Mouse (Mus musculus): Measurements from ENCODE around the gene Acsm3. TPM values are rescaled to one million over a fixed set of nuclear protein-coding genes. Genes with fewer than 3 reads are reported as not detected.
A peak's percentile ranks its signal among the peaks of the same experiment; 100 is the strongest.
"Not testable (repeated sequence)": the region's sequence is repeated elsewhere in the genome, so short reads cannot be mapped to it uniquely, and the experiment has no call there.

Gene Acsm3
- 10 to 100 TPM; 41.2 to 49.2 TPM for total RNA-seq (2021)
- long read RNA-seq, experiment 1, transcript Acsm3-203 (15 exons, 2,557 nt), result major isoform, 5 of 12 reads
- long read RNA-seq, experiment 1, partial matches to known transcripts, result 2 of 12 reads
- long read RNA-seq, experiment 1, other reads (novel, unspliced or antisense), result 2 of 12 reads
- long read RNA-seq, experiment 2, transcript Acsm3-203 (15 exons, 2,557 nt), result major isoform, 33 of 75 reads
- long read RNA-seq, experiment 2, transcript Acsm3-201 (15 exons, 2,651 nt), result minor isoform, 21 of 75 reads
- long read RNA-seq, experiment 2, partial matches to known transcripts, result 1 of 75 reads
- long read RNA-seq, experiment 2, other reads (novel, unspliced or antisense), result 15 of 75 reads

DNA sequence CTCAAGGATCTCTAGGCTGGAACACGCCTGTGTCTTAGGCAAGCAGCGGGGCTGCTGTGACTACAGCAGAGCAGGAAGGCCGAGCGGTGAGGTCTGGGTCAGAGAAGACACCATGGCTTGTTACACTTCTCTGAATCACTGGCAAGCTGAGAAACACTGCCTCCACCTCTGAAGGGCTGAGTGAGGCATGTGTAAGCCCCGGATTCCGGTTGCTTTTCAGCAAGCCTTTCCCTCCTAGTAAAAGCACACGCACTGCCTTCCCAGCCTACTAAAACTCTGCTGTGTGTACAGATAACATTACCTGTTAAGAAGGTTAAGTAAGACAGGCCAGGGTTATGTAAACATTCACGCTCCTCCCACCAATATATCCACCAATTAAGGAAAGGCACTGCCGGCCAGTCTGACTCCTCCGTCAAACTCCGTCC lies at the start of gene Acsm3:
Acsm3 (plus strand) TSS at position 397 of the 425 bp plus-strand sequence.
- peak in 1 of 2 experiments; percentile 21 for DNase-seq (ENCODE audit: low spot score in 2 of 2)

DNA sequence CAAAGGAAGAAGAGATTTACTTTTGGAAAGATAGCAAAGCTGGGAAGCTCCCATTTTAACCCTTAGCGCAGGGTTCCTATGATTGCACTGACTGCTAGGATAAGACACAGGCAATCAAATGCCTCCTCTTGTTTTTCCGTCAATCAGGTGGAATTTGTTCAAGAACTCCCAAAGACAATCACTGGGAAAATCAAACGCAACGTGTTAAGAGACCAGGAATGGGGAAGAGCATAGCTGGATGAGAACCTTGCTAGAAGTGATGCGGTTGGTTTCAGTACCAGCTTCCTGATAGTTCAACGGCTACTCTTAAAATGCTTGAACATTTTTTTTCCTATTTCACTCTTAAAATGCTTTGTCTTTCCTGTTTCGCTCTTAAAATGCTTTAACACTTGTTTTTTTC lies 46.6 kb upstream of the Acsm3 start:
- DNase-seq (ENCODE audit: low spot score in 2 of 2), result no peak

DNA sequence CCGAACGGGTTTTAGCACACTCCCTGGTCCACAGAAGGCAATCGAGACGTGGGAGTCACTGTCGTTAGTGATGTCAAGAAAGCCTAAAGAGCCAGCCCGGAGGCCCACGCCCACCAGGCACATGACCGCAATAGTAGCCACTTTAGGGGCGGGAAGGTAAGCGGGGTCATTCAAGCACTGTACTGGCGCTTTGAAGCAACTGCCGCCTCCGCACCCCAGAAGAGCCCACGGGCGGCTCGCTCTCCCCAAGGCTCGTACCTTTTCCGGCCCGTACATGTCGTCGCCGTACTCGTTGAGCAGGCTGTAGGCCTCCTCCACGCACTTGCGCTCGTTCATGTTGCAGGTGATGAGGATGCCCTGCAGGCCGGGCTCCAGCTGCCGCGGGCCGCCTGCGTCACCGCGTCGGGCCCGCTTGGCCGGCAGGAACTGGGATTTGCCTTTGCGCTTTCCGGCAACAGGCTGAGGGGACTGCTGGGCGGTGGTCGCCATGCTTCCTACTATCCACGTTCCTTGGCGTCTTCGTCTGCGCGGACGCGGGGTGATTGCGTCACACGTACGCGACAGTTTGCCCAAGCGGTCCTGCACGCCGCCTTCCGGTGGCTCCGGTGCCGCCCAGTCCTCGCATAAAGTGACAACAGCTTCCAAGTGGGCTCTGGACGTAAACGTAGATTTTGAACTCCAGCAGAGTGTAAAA lies 40.3 kb upstream of the Acsm3 start, which contains the start of gene Thumpd1:
Thumpd1 (minus strand) TSS at position 546 of the 694 bp plus-strand sequence.
- DNase-seq (ENCODE audit: low spot score in 2 of 2), result peak; percentile 93 to 95

DNA sequence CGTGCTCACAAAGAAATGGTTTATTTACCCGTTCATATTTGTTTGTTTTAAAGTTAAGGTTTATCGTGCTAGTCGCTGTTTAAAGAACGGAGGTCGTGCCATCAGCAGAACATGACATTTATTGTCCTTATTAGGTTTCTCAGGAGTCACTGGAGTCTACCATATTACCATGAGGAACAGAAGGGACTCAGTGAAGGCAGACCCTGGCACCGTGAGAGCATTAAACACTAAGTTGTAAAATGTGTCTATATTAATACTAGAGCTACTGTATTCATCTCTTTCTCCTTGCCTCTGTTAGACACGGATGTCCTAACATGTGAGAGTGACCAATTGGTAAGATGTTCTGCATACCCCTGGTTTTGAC lies 39.8 kb upstream of the Acsm3 start:
- no peak for DNase-seq (ENCODE audit: low spot score in 2 of 2)

DNA sequence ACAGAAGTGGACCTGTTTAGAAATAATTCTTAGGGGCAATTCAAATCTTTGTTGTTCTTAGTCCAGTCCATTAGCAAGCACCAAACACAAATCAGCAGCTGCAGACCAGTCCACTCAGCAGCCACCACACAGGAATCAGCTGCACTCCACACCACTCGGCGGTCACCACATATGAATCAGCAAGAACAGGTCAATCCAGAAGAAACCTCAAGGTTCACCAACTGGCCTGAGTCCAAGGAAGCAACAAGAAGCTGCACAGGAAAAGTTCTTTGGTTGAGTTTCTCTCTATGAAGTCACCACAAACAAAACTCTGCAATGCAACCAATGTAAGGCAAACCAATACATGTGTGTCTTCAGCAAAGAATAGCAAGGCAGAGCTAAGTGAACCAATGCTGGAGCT lies 33.1 kb upstream of the Acsm3 start:
- DNase-seq (ENCODE audit: low spot score in 2 of 2), result no peak

DNA sequence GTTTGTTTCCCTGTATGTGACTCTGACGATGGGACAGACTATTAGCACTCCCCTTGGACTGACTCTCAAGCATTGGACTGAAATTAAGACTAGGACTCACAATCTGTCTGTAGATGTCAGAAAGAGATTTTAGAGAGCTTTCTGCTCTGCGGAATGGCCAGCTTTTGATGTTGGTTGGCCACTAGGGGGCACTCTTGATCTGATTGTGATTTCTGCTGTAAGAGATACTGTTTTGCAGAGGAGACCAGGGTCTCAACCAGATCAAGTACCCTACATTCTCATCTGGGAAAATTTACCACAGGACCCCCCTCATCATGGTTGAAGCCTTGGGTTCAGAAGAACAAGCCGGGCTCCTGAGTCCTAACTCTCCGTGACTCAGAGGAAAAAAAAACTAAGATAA lies 29.5 kb upstream of the Acsm3 start:
- DNase-seq (ENCODE audit: low spot score in 2 of 2), result peak in 1 of 2 experiments; percentile 18

DNA sequence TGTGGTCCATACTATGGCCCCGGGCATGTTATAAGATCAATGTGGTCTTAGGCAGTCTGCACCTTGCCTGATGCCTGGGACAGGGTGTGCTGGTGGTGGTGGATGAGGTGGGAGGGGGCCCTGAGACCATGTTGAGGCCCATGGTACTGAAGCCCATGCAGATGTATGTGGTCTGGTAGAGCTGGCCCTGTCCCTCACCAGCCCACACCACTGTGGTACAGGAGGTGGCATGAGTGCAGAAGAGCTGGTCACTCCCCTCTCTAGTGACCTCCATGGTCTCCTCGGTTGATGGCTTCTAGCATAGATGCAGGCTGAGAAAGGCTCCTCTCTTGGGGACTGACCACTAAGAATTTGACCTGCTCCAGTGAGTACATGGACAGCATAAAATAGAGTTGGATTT lies 21.8 kb upstream of the Acsm3 start:
- DNase-seq (ENCODE audit: low spot score in 2 of 2), result no peak

DNA sequence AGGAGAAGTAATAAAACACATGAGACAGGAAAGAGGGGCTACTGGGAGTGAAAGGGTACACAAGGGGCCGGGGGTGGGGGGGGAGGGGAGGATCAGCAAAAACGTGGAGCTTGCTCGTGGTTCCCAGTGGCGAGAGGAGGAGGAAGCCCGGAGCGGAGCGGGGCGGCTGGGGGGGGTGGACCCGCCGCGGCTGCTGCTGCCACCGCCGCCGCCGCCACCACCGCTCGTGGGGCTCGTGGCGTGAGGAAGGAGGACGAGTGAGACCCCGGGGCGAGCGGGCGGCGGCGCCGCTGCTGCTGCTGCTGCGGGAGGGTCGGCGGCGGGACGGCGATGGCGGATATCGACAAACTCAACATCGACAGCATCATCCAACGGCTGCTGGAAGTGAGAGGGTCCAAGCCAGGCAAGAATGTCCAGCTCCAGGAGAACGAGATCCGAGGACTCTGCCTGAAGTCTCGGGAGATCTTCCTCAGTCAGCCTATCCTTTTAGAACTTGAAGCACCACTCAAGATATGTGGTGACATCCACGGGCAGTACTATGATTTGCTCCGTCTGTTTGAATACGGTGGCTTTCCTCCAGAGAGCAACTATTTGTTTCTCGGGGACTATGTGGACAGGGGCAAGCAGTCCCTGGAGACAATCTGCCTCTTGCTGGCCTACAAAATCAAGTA lies 20.8 kb upstream of the Acsm3 start:
- DNase-seq (ENCODE audit: low spot score in 2 of 2), result not testable (repeated sequence)

DNA sequence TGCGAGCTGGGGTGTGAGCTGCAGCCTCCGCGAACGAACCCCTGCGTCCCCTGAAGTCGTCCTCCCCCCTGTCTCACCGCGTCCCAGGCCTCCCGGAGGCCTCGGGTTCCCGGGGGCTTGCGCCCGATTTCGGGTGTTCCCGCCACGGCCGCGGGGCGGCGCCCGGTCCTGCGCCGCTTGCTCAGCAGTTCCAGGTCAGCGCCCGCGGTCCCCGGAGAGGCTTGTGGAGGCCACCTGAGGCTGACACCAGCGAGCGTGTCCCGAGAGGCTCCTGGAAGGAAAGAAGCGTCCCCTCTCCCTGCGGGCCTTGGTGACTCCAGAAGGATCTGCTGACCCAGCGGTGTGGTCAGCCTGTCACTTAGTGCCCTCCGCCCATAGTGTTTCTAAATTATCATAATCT lies 16.4 kb upstream of the Acsm3 start:
- no peak for DNase-seq (ENCODE audit: low spot score in 2 of 2)

DNA sequence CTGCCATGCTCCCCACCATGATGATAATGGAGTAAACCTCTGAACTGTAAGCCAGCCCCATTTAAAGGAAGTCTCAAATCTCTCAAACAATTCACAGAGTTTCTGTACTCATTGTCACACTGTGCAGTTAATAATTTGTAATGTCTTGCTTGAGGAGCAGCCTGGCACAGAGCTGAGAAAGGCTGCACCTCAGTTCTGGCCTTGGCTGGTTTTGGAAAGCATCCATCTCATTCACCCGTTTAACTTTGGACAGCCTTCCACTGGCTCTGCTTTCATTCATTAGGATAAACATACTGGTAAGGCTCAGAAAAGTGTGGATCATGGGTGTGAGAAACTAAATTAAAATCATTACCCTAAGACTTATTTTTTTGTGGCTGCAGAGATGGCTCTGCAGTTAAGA lies 14.9 kb upstream of the Acsm3 start:
- no peak for DNase-seq (ENCODE audit: low spot score in 2 of 2)

DNA sequence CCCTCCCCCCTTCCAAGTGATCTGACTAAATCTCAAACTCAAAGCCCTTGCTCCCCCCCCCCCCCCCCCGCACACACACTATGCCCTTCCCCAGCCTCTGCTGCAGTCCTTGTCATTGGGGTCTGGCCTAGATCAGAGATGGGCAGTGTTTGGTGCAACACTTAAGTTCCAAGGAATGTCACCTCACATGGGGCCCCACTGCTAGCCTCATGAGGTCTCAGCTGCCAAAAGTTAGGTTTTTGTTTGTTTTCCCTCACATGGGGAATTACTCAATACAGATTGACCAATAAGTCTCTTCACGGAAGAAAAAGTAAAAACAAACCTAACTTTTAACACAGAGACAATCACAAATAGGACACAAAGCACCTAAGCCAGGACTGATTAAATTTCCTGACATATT lies 12.0 kb upstream of the Acsm3 start:
- DNase-seq (ENCODE audit: low spot score in 2 of 2), result no peak

DNA sequence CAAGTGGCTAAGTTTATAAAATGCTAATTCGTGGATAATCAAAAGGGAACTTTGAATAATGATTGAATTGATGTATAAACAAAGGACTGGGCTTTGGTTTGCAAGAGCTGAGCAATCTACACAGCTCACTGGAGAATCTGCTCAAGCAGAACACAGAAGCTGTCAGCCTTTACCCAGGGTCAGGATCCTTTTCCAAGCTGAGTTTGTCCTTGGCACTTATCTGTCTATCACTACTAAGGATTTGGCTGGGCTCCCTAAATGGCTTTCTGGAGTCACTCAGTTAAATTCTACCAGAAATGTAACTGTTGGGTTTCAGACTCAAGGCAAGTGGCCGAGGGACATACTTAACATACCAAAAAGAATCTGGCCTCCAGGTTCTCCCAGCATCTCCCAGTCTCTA lies 10.8 kb upstream of the Acsm3 start:
- DNase-seq (ENCODE audit: low spot score in 2 of 2), result peak in 1 of 2 experiments; percentile 10

DNA sequence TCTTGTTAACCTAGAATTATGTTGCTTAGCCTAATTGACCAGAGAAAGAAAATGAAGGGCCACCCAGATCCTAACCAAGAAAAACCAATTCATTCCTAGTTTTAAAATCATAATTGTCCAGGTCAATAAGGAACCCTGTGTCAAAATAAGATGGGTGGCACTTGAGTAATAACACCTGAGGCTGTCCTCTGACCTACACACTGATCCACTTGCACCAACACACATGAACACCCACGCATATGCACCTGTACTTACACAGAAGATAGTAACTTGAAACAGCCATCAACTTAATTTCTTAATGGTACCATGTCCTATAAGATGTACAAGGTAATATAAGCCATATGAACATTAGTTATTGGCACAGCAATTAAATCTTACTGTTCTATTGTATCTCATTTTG lies 7.0 kb upstream of the Acsm3 start:
- DNase-seq (ENCODE audit: low spot score in 2 of 2), result no peak

DNA sequence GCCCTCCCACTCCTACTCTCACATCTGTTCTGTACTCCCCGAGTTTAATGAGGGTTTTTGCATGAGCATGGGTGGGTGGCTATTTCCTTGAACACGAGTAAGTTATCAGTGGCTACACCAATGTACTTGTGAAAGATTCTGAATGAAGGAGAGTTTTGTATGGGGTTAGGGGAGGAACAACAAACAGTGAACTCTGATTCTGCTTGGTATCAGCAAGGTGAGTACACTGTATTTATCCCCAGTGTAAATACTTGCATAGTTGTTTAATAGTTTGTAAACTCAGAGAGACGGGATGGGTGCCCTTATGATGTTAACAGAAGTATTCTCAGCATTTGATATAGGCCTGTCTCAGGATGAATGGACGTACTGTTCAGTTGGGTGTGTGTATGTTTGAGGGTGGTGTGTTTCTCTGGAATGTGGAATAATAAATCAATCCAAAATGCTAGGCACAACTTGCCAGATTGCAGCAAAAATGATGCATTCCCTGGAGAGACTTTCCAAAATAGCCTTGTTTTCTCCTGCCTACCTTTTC lies 1.5 kb downstream of the Acsm3 start:
- no peak for DNase-seq (ENCODE audit: low spot score in 2 of 2)

DNA sequence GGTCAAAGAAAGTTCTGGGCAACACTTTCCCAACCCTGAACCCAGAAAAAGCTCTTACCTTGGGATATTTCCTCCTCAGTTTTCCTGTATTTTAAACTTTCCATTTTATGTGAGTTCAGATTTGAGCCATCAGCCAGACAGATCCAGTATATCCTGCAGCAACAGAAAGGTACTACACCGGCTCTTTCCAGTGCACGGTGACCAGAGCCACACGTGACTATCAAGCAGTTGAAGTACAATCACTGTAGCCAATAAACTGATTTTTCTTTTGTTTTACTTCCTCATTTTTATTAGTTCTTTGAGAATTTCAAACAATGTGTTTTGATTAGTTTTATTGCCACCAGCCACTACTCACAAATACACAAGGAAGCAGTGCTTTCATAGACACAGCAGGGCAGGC lies 3.7 kb downstream of the Acsm3 start:
- no peak for DNase-seq (ENCODE audit: low spot score in 2 of 2)

DNA sequence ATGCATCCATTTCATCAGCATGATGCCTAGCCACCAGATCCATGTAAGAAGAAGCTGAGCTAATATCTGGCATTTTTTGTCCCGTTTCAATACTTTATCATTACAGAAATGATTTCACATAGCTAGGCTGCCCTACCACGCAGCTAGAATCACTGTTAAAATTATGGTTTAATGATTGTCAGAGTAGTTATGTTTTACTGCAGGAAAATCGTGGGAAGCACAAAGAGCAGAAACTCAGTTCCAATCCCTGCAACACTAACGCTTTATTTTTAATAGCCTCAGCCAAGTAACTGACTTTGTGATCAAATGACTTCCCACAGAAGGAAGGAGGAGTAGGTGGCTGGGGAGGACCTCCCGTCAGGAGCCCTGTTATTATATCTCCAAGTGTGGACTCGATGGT lies 6.3 kb downstream of the Acsm3 start:
- DNase-seq (ENCODE audit: low spot score in 2 of 2), result no peak

DNA sequence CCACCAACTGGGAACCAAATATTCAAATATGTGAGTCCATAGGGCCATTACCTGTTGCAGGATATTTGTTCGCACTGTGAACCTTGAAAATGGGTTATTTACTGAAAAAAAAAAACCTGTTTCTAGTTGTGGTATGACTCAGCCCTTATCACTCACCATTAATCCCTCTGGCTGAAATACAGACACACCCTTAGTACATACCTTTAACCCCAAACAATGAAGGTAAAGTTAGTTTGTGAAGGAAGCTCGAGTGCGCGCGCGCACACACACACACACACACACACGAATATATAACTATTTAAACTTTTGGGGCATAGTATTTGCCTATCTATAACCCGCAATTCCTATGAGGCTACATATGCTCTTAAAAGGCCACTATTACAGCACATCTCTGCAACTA lies 9.2 kb downstream of the Acsm3 start:
- no peak for DNase-seq (ENCODE audit: low spot score in 2 of 2)

DNA sequence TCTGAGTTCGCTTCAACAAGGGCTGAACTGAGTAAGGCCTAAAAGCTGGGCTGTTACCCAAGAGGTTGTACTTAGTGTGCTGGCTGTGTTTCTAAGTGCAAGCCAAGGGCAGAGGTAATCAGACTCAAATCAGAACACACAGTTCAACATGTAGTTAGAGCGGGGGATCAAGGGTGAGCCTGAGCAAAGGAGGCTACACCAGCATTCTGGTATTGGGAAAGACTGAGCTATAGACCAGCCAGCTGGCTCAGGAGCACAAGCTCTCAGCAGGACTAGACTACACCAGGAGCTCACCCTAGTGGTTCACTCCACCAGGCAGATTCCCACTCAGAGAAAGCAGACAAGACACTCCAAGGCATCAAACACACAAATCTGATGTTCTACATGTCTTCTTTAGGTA lies 22.7 kb downstream of the Acsm3 start:
- peak in 1 of 2 experiments; percentile 18 for DNase-seq (ENCODE audit: low spot score in 2 of 2)

DNA sequence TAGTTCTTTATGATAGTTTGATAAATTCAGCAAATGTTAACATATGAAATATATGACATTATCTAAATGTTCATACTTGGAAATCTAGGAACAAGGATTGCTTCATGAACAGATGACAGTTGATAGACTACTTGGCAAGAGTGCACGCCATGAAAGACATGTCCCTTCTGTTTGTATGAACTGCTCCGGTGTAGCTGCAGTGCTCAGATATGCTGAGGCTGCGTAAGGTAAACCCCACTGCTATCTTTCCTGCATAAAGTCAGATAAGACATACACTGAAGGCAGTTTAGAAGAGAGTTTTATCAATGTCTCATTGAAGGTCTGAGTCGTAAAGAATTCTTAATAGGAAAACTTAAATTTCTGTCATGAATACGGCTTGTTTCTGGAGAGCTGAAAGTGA lies 24.2 kb downstream of the Acsm3 start:
- no peak for DNase-seq (ENCODE audit: low spot score in 2 of 2)

DNA sequence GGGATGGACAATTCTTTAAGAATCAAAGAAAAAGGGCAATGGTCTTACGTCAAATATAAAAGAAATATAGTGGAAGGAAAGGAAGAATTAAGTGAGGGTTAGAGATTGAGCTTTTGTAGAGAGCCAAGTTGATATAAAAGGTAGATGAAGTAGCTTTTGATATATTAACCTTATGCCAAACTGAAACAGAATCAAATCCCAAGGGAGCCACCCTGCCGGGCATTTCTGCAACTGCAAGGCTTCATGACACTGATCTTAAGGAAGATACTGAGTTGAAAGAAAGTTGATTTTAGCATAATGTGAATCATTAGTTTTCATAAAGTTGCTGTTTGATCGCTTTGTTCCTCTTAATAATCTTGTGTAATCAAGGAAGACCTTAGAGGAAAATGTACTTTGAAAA lies 28.3 kb downstream of the Acsm3 start:
- no peak for DNase-seq (ENCODE audit: low spot score in 2 of 2)

DNA sequence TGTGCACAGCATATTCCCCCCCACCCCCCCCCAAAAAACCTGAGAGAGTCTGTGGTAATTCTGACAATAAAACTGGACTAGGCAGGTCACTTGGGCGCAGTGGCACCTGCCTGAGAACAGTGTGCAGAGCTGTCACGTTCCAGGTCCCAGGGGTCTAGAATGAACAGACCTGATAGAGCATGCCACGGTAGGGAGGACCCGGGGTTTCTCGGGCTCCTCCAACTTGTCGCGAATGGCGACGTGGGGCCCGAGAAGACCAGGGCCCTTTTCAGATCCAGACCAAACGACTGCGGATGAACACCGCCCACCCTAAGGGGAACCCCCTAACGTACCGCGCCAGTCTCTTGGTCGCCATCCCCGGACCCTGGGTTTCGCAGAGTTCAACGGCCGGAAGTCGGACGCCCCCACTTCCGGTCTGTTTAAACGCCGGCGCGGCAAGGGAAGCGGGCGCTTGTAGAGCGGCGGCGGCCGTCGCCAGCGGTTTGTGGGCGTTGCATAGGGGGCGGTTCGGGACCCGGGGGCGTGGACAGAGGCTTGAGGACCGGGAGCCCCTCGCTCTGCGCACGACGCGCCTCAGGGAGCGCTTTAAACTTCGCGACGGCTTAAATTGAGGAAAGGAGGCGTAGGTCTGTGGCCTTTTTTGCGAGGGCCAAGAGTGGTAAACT lies 33.0 kb downstream of the Acsm3 start, which contains the start of the genes Rexo5 and Eri2:
Rexo5 (plus strand) TSS at position 421 of the 665 bp plus-strand sequence.
Eri2 (minus strand) TSS at position 473 of the 665 bp plus-strand sequence.
- peak; percentile 82 for DNase-seq (ENCODE audit: low spot score in 2 of 2)
